Mouse (Mus musculus): ENCODE results near the gene Gipc1. TPM values are rescaled to one million over a fixed set of nuclear protein-coding genes. Genes with fewer than 3 reads are reported as not detected.

Gene Gipc1
- polyA plus RNA-seq, 1 experiment from 2014 or later: 123 TPM

DNA sequence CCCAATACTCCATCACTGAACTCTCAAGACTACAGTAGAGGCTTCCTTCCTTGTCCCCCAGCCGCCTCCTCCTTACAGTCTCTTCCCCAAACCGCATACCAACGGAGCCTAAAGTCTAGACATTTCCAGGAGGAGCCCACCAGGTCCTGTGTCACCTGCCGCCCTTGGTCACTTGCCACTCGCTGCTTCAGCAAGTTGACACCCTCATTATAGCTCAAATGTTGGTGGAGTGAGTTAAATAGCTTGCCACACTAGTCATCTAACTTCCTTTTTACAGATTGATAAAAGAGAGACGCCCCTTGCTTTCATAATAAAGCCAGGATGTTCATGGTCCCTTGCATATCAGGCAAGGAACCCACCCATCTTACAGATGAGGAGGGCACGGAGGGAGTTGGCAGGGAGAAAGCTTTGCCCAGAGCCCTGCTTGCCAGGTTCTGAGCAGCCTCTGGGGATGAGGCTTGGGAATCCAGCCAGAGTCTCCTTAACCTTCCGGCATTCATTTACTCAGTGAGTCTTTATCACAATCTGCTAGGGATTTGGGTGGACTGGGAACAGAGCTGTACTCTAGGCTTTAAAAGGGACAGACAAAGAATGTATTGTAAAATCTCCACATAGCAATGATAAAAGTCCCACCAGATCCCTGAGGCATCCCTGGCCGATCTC, 48.1 kb downstream of the Gipc1 start:
- no peaks in the 10 kb centered on the region for H3K9me3 ChIP-seq (ENCODE audit: low read length)
- H3K4me2 ChIP-seq (replicated peaks; ENCODE audit: low read depth, low read length): no peak overlapping the region
- TF ChIP-seq EP300 (IDR thresholded peaks at IDR 0.05) (no peak), CTCF (IDR thresholded peaks at IDR 0.05) (no peak)
- H3K27me3 ChIP-seq (replicated peaks; ENCODE audit: insufficient read depth, low read length): no peaks in the 10 kb centered on the region
- no peaks in the 10 kb centered on the region for H3K36me3 ChIP-seq (ENCODE audit: insufficient read depth, low read length)
- WGBS: 68% methylated on average over 9 of the region's 9 CpGs
- no peak overlapping the region for H3K9ac ChIP-seq (replicated peaks; ENCODE audit: low read depth)
- no peak for DNase-seq (ENCODE audit: low spot score)
- no peak overlapping the region for H3K27ac ChIP-seq (ENCODE audit: low read length)
- ATAC-seq: no peak
- no peak overlapping the region for H3K4me3 ChIP-seq (ENCODE audit: low read depth, low read length)
- H3K4me1 ChIP-seq (ENCODE audit: insufficient read depth, low read depth, low read length): peaks cover 24% of the 10 kb centered on the region; the same call in 1 of the 2 replicates

GRCm38 (mm10) chr8:83703426-83703825, 50.9 kb downstream of the Gipc1 start:
- ATAC-seq (no peak), DNase-seq (ENCODE audit: low spot score) (no peak)
- H3K4me3 ChIP-seq (ENCODE audit: low read depth, low read length): no peak overlapping the region
- no peak overlapping the region for H3K9ac ChIP-seq (replicated peaks; ENCODE audit: low read depth)
- no peak overlapping the region for H3K4me2 ChIP-seq (replicated peaks; ENCODE audit: low read depth, low read length)
- H3K27me3 ChIP-seq (replicated peaks; ENCODE audit: insufficient read depth, low read length): no peaks in the 10 kb centered on the region
- H3K9me3 ChIP-seq (ENCODE audit: low read length): no peaks in the 10 kb centered on the region
- no peak overlapping the region for H3K27ac ChIP-seq (ENCODE audit: low read length)
- no peaks in the 10 kb centered on the region for H3K36me3 ChIP-seq (ENCODE audit: insufficient read depth, low read length)
- 76% methylated on average over 4 of the region's 4 CpGs for WGBS
- no peak for TF ChIP-seq EP300 (IDR thresholded peaks at IDR 0.05)
- TF ChIP-seq CTCF (IDR thresholded peaks at IDR 0.05): no peak
- peaks cover 4% of the 10 kb centered on the region; the same call in 1 of the 2 replicates for H3K4me1 ChIP-seq (ENCODE audit: insufficient read depth, low read depth, low read length)

DNA sequence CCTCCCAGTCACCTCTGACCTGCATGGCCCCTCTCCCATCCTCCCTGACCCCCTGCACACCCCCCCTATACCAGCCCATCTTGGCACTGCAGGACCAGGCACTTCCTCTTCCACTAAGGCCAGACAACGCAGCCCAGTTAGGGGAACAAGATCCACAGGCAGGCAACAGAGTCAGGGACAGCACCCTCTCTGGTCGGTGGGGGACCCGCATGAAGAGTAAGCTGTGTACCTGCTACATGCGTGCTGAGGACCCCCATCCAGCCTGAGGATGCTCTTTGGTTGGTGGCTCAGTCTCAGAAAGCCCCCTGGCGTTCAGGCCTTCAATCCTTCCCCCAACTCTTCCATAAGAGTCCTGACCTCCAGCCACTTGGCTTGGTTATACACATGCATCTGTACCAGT, 53.9 kb downstream of the Gipc1 start:
- Histone ChIP-seq H3K27ac (ENCODE audit: low read length) (no peak overlapping the region), H3K4me3 (ENCODE audit: low read depth, low read length) (no peak overlapping the region), H3K9me3 (ENCODE audit: low read length) (no peaks in the 10 kb centered on the region), H3K4me2 (replicated peaks; ENCODE audit: low read depth, low read length) (no peak overlapping the region), H3K27me3 (replicated peaks; ENCODE audit: insufficient read depth, low read length) (no peaks in the 10 kb centered on the region), H3K4me1 (ENCODE audit: insufficient read depth, low read depth, low read length) (no peaks in the 10 kb centered on the region), H3K36me3 (ENCODE audit: insufficient read depth, low read length) (no peaks in the 10 kb centered on the region), H3K9ac (replicated peaks; ENCODE audit: low read depth) (no peak overlapping the region)
- no peak for TF ChIP-seq CTCF (IDR thresholded peaks at IDR 0.05)
- TF ChIP-seq EP300 (IDR thresholded peaks at IDR 0.05): no peak
- WGBS: 58% methylated on average over 5 of the region's 5 CpGs
- no peak for ATAC-seq
- no peak for DNase-seq (ENCODE audit: low spot score)

GRCm38 (mm10) chr8:83707554-83707953, 55.1 kb downstream of the Gipc1 start:
- no peaks in the 10 kb centered on the region for H3K9me3 ChIP-seq (ENCODE audit: low read length)
- TF ChIP-seq CTCF (IDR thresholded peaks at IDR 0.05): no peak
- no peak for TF ChIP-seq EP300 (IDR thresholded peaks at IDR 0.05)
- DNase-seq (ENCODE audit: low spot score): no peak
- no peak overlapping the region for H3K27ac ChIP-seq (ENCODE audit: low read length)
- no peaks in the 10 kb centered on the region for H3K4me1 ChIP-seq (ENCODE audit: insufficient read depth, low read depth, low read length)
- no peak overlapping the region for H3K9ac ChIP-seq (replicated peaks; ENCODE audit: low read depth)
- ATAC-seq: no peak
- H3K27me3 ChIP-seq (replicated peaks; ENCODE audit: insufficient read depth, low read length): no peaks in the 10 kb centered on the region
- 57% methylated on average over 8 of the region's 8 CpGs for WGBS
- no peaks in the 10 kb centered on the region for H3K36me3 ChIP-seq (ENCODE audit: insufficient read depth, low read length)
- H3K4me2 ChIP-seq (replicated peaks; ENCODE audit: low read depth, low read length): no peak overlapping the region
- no peak overlapping the region for H3K4me3 ChIP-seq (ENCODE audit: low read depth, low read length)

Other genes starting within 250 kb of the Gipc1 start
- gene Scoc, start 194.3 kb upstream of the Gipc1 start, polyA plus RNA-seq (2015; fragmentation: Nextera tagmentation; extraction: Ambion mirVana): 80.5 and 95.1 TPM in 2 replicates
- not detected in 2 replicates for gene Olfr370, start 116.9 kb upstream of the Gipc1 start, polyA plus RNA-seq (2015; fragmentation: Nextera tagmentation; extraction: Ambion mirVana)
- gene Ndufb7, start 86.0 kb upstream of the Gipc1 start, polyA plus RNA-seq (2015; fragmentation: Nextera tagmentation; extraction: Ambion mirVana): 258 and 286 TPM in 2 replicates
- gene Tecr, start 44.7 kb upstream of the Gipc1 start, polyA plus RNA-seq (2015; fragmentation: Nextera tagmentation; extraction: Ambion mirVana): 273 and 293 TPM in 2 replicates
- 34.3 and 43.6 TPM in 2 replicates for gene Dnajb1, start 44.5 kb upstream of the Gipc1 start, polyA plus RNA-seq (2015; fragmentation: Nextera tagmentation; extraction: Ambion mirVana)
- 1.3 and 1.4 TPM in 2 replicates for gene Ptger1, start 14.0 kb downstream of the Gipc1 start, polyA plus RNA-seq (2015; fragmentation: Nextera tagmentation; extraction: Ambion mirVana)
- gene Pkn1, start 46.5 kb downstream of the Gipc1 start, polyA plus RNA-seq (2015; fragmentation: Nextera tagmentation; extraction: Ambion mirVana): 32.2 and 34.4 TPM in 2 replicates
- 51.0 and 53.9 TPM in 2 replicates for gene Ddx39, start 62.5 kb downstream of the Gipc1 start, polyA plus RNA-seq (2015; fragmentation: Nextera tagmentation; extraction: Ambion mirVana)
- gene Adgre5, start 88.6 kb downstream of the Gipc1 start, polyA plus RNA-seq (2015; fragmentation: Nextera tagmentation; extraction: Ambion mirVana): 145 and 146 TPM in 2 replicates
- 11.4 and 14.3 TPM in 2 replicates for gene Adgrl1, start 247.4 kb downstream of the Gipc1 start, polyA plus RNA-seq (2015; fragmentation: Nextera tagmentation; extraction: Ambion mirVana)

Measured in lung, postnatal 0 days (tissue).